Mouse (Mus musculus) cerebellum, adult 8-10 months (tissue): ENCODE data around the gene R3hdm2.

ENCODE experiments used
- DNase-seq: peaks from one replicate; pipeline ENCODE4 v3.0.0; 2022

Gene R3hdm2

DNA sequence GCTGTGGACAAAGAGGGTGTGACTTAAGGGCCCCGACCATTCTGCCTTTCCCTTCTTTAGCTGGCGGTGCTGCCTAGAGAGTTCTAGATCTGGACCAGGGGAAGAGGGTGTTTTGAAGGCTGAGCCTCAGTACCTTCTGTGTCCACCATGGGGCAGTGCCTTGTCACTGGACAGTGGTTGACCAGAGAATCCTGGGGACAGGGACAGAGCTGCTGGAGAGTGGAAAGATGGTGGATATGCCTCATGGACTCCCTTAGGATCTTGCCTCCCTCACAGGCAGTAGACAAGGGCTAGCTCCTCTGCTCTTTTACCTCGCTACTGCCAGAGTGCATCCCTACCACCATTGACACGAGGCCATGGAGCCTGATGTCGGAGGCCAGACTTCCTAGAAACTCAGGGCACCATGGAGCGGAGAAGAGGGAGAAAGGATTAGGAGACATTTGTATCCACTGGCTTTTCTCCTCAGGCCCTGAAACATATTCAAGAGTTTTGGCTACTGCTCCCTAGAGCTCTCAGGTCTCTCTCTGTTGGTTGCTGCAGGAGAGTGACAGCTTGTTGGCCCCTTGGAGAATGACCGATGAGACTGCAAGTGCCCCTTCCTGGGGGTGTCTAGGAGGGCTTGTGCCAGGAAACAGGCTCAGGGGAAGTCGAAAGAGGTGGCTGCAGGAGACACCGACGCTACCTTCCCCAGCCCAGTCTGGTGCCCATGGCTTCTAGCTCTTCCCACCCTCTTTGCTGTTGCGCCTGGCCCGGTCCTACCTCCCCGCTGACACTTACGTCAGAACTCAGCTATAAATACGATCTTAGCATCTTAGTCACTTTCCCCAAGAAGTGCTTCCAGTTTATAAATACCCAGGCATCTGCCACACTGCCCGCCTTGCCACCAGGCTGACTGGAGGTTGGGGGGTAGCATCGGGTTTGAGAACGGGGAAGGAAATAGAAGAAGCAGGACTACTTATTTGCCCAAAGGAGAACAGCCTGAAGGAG is 25.9 kb upstream of the R3hdm2 start, which contains the start of gene Inhbe:
Gene Inhbe, minus strand, starts transcription at position 503 of the 987 bp plus-strand sequence.
- peak; percentile 54 for DNase-seq

DNA sequence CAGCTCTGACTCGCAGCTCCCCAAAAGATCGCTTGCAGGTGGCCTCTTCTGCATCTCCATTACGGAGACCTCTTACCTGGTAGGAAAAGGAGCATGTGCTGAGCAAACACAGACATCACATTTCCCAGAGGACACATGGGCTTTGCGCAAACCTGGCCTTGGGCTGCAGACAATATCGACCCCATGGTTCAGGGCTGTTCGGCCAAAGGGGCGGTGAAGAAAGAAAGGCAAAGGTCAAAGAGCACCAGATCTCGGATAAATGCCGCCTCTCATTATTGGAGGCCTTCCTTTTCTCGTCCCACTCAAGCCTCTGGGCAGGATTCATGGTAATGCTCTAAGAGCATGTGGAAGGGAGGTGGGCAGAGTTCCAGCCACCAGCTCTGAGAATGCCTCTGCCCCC is 24.8 kb upstream of the R3hdm2 start:
- DNase-seq: no peak

GRCm38 (mm10) chr10:127360714-127361113 is 19.4 kb upstream of the R3hdm2 start:
- DNase-seq: no peak

GRCm38 (mm10) chr10:127367116-127367515 is 13.0 kb upstream of the R3hdm2 start:
- DNase-seq: no peak

DNA sequence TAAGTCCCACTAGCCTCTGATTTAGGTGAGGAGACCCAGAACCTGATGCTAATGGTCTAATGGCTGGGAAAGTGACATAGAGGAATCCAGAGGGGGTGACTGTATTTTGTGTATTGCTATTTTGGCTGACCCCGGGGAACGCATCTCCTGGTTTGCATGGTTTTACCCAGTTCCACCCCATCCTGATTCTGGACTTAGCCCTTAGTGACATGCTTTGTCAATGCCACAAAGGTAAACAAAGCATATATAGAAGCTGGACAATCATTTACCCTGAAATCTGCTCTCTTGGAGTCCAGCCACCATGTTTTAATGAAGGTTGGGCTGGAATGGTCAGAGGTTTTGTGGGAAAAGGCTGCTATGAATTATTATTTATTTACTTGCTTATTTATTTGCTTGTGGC is 11.9 kb upstream of the R3hdm2 start:
- no peak for DNase-seq

DNA sequence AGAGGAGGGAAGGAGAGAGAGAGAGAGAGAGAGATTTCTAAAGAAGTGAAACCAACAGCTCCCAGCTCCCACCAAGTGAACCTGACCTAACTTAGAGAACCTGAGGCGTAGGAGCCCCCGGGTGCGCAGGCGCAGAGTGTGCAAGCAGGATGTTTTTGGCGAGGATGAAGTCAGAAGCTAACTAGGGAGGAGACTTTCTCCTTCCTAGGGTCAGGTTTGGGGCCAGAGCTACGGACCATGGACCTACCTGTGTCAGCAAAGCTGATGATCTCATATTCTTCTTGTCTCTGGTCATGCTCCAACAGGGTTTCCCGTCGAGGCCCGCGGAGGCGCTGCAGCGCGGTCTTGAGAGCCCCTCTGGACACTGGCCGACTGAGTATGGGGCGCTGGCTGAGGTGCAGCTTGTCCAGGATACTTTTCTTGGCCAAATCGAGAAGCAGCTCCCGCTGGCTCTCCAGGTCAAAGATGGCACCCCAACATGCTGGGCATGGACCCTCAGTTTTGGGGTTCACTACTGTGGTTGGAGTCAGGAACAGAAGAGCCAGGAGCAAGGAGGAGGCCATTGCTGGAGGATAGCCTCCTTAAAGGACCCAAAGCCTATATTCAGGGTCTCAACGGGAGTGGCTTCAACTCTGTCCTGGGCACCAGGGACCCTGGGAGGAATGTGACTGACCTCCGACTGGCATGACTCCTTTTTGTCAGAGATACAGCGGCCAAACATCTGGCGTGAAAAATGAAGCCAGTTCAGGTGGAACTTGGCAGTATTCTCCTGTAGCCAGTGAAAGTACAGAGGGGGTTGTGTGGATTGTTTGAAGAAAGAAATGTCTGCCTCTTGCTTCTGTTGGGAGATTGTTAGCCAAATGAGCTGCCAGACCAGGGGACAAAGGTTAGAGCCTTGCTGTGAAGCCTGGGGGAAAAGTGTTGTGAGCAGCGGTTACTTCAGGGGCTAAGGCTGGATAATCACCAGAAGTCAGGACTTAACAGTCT is 10.0 kb upstream of the R3hdm2 start, which contains the start of gene Inhbc:
Gene Inhbc, minus strand, starts transcription at position 598 of the 987 bp plus-strand sequence.
- no peak for DNase-seq

- DNase-seq: no peak
Observed at GRCm38 (mm10) chr10:127371023-127371422, 9.1 kb upstream of the R3hdm2 start.

- DNase-seq: no peak
Observed at GRCm38 (mm10) chr10:127377700-127378099, 2.4 kb upstream of the R3hdm2 start.

GRCm38 (mm10) chr10:127379654-127380053 is 473 bp upstream of the R3hdm2 start:
- DNase-seq: no peak

DNA sequence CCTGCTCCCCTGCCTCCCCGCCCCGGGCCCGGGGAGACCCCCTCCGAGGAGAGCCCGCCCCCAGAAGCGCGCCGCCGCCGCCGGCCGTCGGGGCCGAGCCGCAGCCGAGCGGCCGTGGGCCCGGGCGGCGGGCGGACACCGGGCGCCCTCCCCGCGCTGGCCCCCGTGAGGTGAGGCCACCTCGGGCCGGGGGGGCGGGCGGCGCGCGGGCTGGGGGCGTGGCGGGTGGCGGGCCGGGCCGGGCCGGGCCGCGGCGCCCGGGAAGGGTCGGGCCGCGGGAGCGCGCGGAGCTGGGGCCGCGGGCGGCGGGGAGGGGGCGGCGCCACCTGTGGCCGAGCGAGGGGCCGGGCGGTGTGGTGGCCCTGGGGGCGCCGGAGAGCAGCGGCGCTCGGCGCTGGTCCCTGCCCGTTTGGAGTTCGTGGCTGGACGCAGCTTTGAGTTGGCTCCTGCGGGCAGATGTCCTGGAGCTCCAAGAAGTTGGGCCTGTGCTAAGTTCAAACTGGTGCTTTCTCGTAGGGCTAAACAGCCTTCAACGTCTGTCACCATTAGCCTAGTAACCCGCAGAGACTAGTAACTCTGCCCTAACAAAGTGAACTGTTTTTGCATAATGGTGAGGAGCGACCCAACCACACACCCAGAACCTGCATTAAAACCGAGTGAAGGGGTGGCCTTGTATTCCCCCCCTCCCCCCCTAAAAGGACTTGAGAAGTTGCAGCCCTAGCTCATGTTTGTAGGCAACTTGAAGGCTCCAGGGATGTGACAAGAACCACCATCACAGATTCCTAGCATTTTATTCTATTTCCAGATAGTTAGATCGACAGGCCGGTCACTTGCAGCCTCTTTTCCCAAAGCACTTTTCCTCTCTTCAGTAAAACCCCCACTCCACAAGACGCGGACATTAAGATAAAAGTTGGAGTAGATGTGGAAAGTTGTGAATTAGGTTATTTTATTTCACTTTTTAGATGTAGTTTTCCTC is 928 bp downstream of the R3hdm2 start:
- peak; percentile 40 for DNase-seq

DNA sequence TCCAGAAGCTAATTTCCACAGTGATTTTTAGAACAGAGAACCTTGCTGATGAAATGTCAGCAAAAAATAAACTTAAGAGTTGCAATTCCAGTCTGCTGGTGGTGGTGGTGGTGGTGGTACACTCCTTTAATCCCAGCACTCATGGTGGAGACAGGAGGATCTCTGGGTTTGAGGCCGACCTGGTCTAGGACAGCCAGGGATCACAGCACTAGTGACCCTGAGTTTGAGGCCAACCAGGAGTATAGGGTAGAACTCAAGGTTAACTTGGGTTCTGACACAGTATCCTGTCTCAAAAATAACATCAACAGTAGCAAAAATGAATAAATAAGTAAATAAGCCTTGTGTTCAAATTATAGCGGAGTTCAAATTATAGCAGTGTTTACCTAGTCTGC is 1.6 kb downstream of the R3hdm2 start:
- no peak for DNase-seq

- no peak for DNase-seq
Observed at GRCm38 (mm10) chr10:127391774-127392173, 11.6 kb downstream of the R3hdm2 start.

GRCm38 (mm10) chr10:127404701-127405100 is 24.6 kb downstream of the R3hdm2 start:
- no peak for DNase-seq

DNA sequence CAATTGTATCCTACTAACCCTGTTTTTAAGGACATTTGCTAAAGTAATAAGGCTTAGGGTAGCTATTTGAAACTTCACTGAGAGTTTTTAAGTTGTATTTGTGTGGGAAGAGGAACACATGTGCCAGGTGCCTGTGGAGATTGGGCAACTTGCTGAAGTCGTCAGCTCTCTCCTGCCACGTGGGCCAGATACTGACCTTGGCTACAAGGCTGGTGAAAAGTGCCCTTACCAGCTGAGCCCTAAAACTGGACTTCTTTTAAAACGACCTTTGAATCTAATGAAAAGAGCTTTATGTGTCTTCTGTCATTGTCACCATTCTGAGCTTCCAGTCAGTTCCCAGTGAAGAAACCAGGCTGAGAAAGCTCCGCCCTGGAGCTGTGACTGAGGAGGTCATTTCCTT is 27.3 kb downstream of the R3hdm2 start:
- DNase-seq: no peak

- DNase-seq: no peak
Observed at GRCm38 (mm10) chr10:127412101-127412500, 32.0 kb downstream of the R3hdm2 start.

DNA sequence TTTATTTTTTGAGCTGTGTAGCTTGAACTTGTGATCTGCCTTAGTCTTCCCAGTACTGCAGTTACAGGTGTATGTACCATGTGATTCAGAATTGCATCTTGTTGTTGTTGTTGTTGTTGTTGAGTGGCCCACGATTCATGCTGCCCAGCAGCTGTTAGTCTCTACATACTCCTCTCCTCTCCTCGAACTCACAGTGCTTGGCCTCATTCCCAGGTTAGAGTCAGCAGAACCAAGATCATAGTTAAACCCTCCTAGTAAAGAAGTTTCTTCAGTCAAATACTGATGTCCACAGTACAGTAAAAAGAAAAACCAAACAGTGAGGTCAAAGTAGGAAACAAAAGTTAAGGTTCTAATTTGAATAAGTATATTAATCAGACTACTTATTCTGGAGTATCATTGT is 32.6 kb downstream of the R3hdm2 start:
- DNase-seq: no peak

DNA sequence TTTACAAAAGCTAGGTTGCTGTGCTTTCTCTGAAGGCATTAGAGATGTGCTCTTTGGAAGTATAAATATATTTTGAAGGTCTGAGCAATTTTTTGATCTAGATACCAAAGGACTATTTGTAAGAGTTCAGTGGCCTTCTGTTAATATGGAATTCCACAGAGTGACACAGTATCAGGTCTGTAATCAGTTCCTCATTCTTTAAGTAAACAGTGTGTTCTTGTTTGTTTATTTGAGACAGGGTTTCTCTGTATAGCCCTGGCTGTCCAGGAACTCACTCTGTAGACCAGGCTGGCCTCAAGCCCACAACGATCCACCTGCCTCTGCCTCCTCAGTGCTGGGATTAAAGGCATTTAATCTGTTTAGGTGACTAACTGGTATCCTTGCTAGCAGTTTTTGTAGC is 33.5 kb downstream of the R3hdm2 start:
- DNase-seq: no peak

- DNase-seq: no peak
Observed at GRCm38 (mm10) chr10:127414141-127414540, 34.0 kb downstream of the R3hdm2 start.

DNA sequence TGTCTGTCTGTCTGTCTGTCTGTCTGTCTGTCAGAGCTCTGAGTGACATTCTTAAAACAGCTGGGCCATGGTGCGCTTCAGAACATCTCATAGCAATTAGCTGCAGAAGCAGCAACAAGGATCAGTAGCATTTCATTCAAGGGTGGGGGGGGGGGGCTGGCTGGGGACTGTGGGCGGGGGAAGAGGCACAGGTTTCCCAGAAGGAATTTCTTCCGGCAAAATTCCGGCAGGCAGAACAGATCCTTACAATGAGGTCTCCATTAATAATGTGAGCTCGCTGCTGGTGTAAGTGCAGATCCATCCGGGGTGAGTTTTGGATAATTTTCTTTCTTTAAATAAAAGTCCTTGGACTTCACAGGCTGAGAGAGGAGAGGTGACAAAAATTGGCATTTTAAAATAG is 40.0 kb downstream of the R3hdm2 start:
- no peak for DNase-seq

GRCm38 (mm10) chr10:127420676-127421353 is 40.7 kb downstream of the R3hdm2 start:
- DNase-seq: peak; percentile 48

GRCm38 (mm10) chr10:127422047-127422446 is 41.9 kb downstream of the R3hdm2 start:
- DNase-seq: peak; percentile 56
